Mouse (Mus musculus) cerebellum, adult 2 months (tissue): ENCODE results near the gene Nploc4. TPM values are rescaled to one million over a fixed set of nuclear protein-coding genes. Genes with fewer than 3 reads are reported as not detected.

ENCODE experiments used
- DNase-seq, 2 experiments: peaks; one replicate each; pipeline ENCODE4 v3.0.0; 2021
- H3K27ac ChIP-seq: fragments of 200-500 bp; 2 replicates; pipeline ENCODE4 v1.5.1; 2012; ENCODE audit warnings: low read length, control low read depth, inconsistent platforms; ENCODE audit not compliant: insufficient read depth
- H3K27me3 ChIP-seq: fragments of 200-500 bp; 2 replicates; pipeline ENCODE4 v1.6.1; 2012; ENCODE audit warnings: inconsistent platforms, mild to moderate bottlenecking, low read length, moderate library complexity; ENCODE audit not compliant: control insufficient read depth, insufficient read depth
- H3K4me1 ChIP-seq: fragments of 200-500 bp; 2 replicates; pipeline ENCODE4 v1.6.1; 2011; ENCODE audit warnings: low read length; ENCODE audit not compliant: control insufficient read depth, insufficient read depth
- H3K4me3 ChIP-seq: fragments of 200-500 bp; replicated peaks from 2 replicates; pipeline ENCODE3; 2011; ENCODE audit warnings: mild to moderate bottlenecking, low read depth, low read length, control low read depth; ENCODE audit not compliant: insufficient read depth
- CTCF ChIP-seq: fragments of 200-500 bp; IDR thresholded peaks from 2 replicates; pipeline ENCODE4 v1.5.1; 2011; ENCODE audit warnings: low read depth, mild to moderate bottlenecking, control low read depth, low read length, moderate library complexity, borderline replicate concordance; ENCODE audit not compliant: insufficient read depth
- POLR2A ChIP-seq: fragments of 200-500 bp; IDR thresholded peaks from 2 replicates; pipeline ENCODE4 v1.6.1; 2011; ENCODE audit warnings: low read length, control low read depth, borderline replicate concordance; ENCODE audit not compliant: insufficient read depth
- WGBS: fragments of 180-500 bp; shearing (Covaris S2); methylation state at CpG from one replicate; pipeline ENCODE4 v1.1.7; 2018; 5-methylcytosine and 5-hydroxymethylcytosine counted together
- polyA plus RNA-seq: library from polyadenylated mRNA; depleted of rRNA; stranded (reverse); fragments of >200 nt; gene quantifications from 2 replicates; pipeline ENCODE4 v1.2.3, GENCODE M21; 2012; rRNA removed

The Nploc4 gene
- polyA plus RNA-seq, 1 experiment: 56.3 TPM

DNA sequence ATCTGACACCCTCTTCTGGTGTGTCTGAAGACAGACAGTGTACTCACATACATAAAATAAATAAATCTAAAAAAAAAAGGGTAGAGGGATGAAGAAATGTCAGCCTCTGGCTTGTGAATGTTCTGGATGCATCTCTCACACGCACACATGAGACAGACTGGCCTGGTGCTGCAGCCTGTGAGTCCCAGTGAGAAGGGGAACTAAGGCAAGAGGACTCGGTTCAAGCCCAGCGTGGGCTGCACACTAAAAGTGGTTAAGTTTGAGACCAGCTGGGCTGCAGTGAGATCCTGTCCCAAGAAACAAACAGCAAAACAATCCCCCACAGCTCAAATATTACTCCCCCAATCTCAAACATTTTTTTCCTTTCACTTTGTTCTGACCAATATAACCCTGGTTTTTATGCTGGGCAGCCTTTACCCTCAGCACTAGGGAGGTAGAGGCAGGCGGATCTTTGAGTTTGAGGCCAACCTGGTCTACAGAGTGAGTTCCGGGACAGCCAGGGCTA is 94.8 kb downstream of the Nploc4 start:
- H3K27me3 ChIP-seq: no peaks in the 10 kb centered on the region
- no peak overlapping the region for H3K4me3 ChIP-seq
- 95% methylated on average over 5 of the region's 5 CpGs for WGBS

GRCm38 (mm10) chr11:120341661-120342060 is 95.8 kb downstream of the Nploc4 start:
- no peaks in the 10 kb centered on the region for H3K27me3 ChIP-seq
- no peak overlapping the region for H3K27ac ChIP-seq
- H3K4me3 ChIP-seq: no peak overlapping the region
- DNase-seq: no peak
- TF ChIP-seq CTCF (no peak), POLR2A (no peak)
- WGBS: 95% methylated on average over 4 of the region's 4 CpGs
- peaks cover 2% of the 10 kb centered on the region for H3K4me1 ChIP-seq

More for the DNA sequence above, 94.8 kb downstream of the Nploc4 start:
- no peak overlapping the region for H3K27ac ChIP-seq
- TF ChIP-seq CTCF (no peak), POLR2A (no peak)
- peaks cover 2% of the 10 kb centered on the region for H3K4me1 ChIP-seq
- no peak for DNase-seq

GRCm38 (mm10) chr11:120339978-120340513 is 97.5 kb downstream of the Nploc4 start:
- Histone ChIP-seq H3K27me3 (no peaks in the 10 kb centered on the region), H3K4me1 (no peaks in the 10 kb centered on the region; the same call in 1 of the 2 replicates), H3K27ac (no peak overlapping the region), H3K4me3 (no peak overlapping the region)
- no peak for TF ChIP-seq POLR2A
- TF ChIP-seq CTCF: no peak
- 90% methylated on average over 10 of the region's 10 CpGs for WGBS
- no peak for DNase-seq

- DNase-seq: no peak
- Histone ChIP-seq H3K27ac (no peak overlapping the region), H3K4me3 (no peak overlapping the region), H3K27me3 (no peaks in the 10 kb centered on the region), H3K4me1 (no peaks in the 10 kb centered on the region)
- TF ChIP-seq CTCF: no peak
- TF ChIP-seq POLR2A: no peak
- WGBS: 83% methylated on average over 3 of the region's 3 CpGs
Measured at GRCm38 (mm10) chr11:120338786-120339185, 98.7 kb downstream of the Nploc4 start.

- Histone ChIP-seq H3K27me3 (no peaks in the 10 kb centered on the region), H3K27ac (no peak overlapping the region), H3K4me1 (no peaks in the 10 kb centered on the region), H3K4me3 (no peak overlapping the region)
- no peak for DNase-seq
- TF ChIP-seq POLR2A: no peak
- no peak for TF ChIP-seq CTCF
- 66% methylated on average over 2 of the region's 2 CpGs for WGBS
Measured at GRCm38 (mm10) chr11:120337447-120337846, 100.1 kb downstream of the Nploc4 start.

DNA sequence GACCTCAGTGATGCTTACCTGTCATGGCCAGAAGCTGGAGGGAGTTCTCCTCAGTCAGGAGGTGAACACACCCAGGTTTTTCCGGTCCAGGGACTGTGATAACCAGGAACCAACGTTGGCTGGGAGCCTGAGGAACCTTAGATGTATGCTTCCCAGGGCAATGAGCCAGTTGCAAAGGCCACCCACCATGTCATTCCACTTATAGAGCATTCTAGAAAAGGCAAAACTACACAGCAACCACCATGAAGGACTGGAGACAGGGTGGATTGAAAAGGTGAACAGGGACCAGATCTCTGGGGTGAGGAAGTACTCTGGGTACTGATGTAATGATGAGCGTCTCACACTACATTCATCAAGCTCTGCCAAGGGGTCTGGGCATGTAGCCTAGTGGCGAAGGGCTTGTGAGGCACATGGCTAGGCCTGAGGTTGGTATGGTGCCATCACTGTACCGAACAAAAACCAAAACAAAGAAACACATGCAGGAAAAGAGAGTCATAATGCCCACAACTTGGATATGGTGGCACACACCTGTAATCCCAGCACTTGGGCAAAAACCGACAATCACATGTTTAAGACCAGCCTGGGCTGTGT is 102.0 kb downstream of the Nploc4 start:
- no peaks in the 10 kb centered on the region for H3K27me3 ChIP-seq
- TF ChIP-seq CTCF (no peak), POLR2A (no peak)
- no peaks in the 10 kb centered on the region for H3K4me1 ChIP-seq
- no peak overlapping the region for H3K4me3 ChIP-seq
- WGBS: 35% methylated on average over 6 of the region's 6 CpGs
- H3K27ac ChIP-seq: no peak overlapping the region
- DNase-seq: no peak

Other genes with a start within 250 kb of the Nploc4 start
- gene Bahcc1, start 204.8 kb downstream of the Nploc4 start, polyA plus RNA-seq: 17.0 and 17.6 TPM in 2 replicates
- 834 and 845 TPM in 2 replicates for gene Actg1, start 89.2 kb downstream of the Nploc4 start, polyA plus RNA-seq
- gene Fscn2, start 76.2 kb downstream of the Nploc4 start, polyA plus RNA-seq: 0.29 TPM in 1 of 2 replicates, not detected in the other
- gene Faap100, start 58.9 kb downstream of the Nploc4 start, polyA plus RNA-seq: 34.4 and 34.8 TPM in 2 replicates
- gene Tspan10, start 4.9 kb upstream of the Nploc4 start, polyA plus RNA-seq: 0.05 and 0.06 TPM in 2 replicates
- gene Pde6g, start 15.8 kb upstream of the Nploc4 start, polyA plus RNA-seq: 1.5 and 1.6 TPM in 2 replicates
- gene Oxld1, start 20.4 kb upstream of the Nploc4 start, polyA plus RNA-seq: 15.5 and 20.0 TPM in 2 replicates
- gene Ccdc137, start 20.4 kb upstream of the Nploc4 start, polyA plus RNA-seq: 27.3 and 28.3 TPM in 2 replicates
- 42.7 and 56.5 TPM in 2 replicates for gene Arl16, start 29.9 kb upstream of the Nploc4 start, polyA plus RNA-seq
- gene Mrpl12, start 46.9 kb upstream of the Nploc4 start, polyA plus RNA-seq: 108 and 119 TPM in 2 replicates
- gene Slc25a10, start 54.1 kb upstream of the Nploc4 start, polyA plus RNA-seq: 38.9 and 39.3 TPM in 2 replicates
- gene Gcgr, start 93.0 kb upstream of the Nploc4 start, polyA plus RNA-seq: 1.8 and 2.1 TPM in 2 replicates
- gene Mcrip1, start 112.0 kb upstream of the Nploc4 start, polyA plus RNA-seq: 159 and 168 TPM in 2 replicates
- gene Ppp1r27, start 113.4 kb upstream of the Nploc4 start, polyA plus RNA-seq: not detected in 2 replicates
- gene P4hb, start 135.5 kb upstream of the Nploc4 start, polyA plus RNA-seq: 98.4 and 105 TPM in 2 replicates
- gene Arhgdia, start 143.9 kb upstream of the Nploc4 start, polyA plus RNA-seq: 288 and 305 TPM in 2 replicates
- 42.6 and 51.8 TPM in 2 replicates for gene Alyref, start 160.7 kb upstream of the Nploc4 start, polyA plus RNA-seq
- gene Anapc11, start 160.7 kb upstream of the Nploc4 start, polyA plus RNA-seq: 168 and 178 TPM in 2 replicates
- gene Npb, start 170.8 kb upstream of the Nploc4 start, polyA plus RNA-seq: 4.7 and 5.6 TPM in 2 replicates
- 401 and 403 TPM in 2 replicates for gene Pcyt2, start 180.2 kb upstream of the Nploc4 start, polyA plus RNA-seq
- gene Sirt7, start 187.5 kb upstream of the Nploc4 start, polyA plus RNA-seq: 76.9 and 80.5 TPM in 2 replicates
- 60.5 and 65.3 TPM in 2 replicates for gene Mafg, start 195.9 kb upstream of the Nploc4 start, polyA plus RNA-seq
- gene Pycr1, start 206.1 kb upstream of the Nploc4 start, polyA plus RNA-seq: 2.1 and 2.3 TPM in 2 replicates
- 3.3 and 4.5 TPM in 2 replicates for gene Myadml2, start 210.4 kb upstream of the Nploc4 start, polyA plus RNA-seq
- 5.9 TPM in 2 replicates for gene Notum, start 223.5 kb upstream of the Nploc4 start, polyA plus RNA-seq
- gene Aspscr1, start 235.3 kb upstream of the Nploc4 start, polyA plus RNA-seq: 56.1 and 59.4 TPM in 2 replicates